Mouse (Mus musculus): ENCODE measurements around the gene Slc7a15. TPM values are rescaled to one million over a fixed set of nuclear protein-coding genes. Genes with fewer than 3 reads are reported as not detected.

Gene Slc7a15
- total and polyA plus RNA-seq, 3 experiments: not detected

- DNase-seq (ENCODE audit: low spot score): no peak
- Histone ChIP-seq H3K4me1 (ENCODE audit: insufficient read depth, low read depth, low read length) (no peaks in the 10 kb centered on the region), H3K36me3 (replicated peaks) (no peaks in the 10 kb centered on the region), H3K27me3 (ENCODE audit: insufficient read depth, low read length) (peaks cover 11% of the 10 kb centered on the region; the same call in 1 of the 2 replicates), H3K4me3 (ENCODE audit: low read depth, low read length) (no peak overlapping the region), H3K9me3 (replicated peaks) (no peaks in the 10 kb centered on the region)
- TF ChIP-seq TAL1 (conservative IDR thresholded peaks at IDR 0.05; ENCODE audit: low read depth, low read length): no peak
- no peak for TF ChIP-seq POLR2AphosphoS5 (IDR thresholded peaks at IDR 0.05; ENCODE audit: insufficient replicate concordance, low read depth, low read length)
- TF ChIP-seq CTCF (IDR thresholded peaks at IDR 0.05; ENCODE audit: low read depth, low read length): no peak
- ATAC-seq (ENCODE audit: extremely low read depth, insufficient number of reproducible peaks, low FRiP score, poor library complexity, severe bottlenecking): no peak
Observed at GRCm38 (mm10) chr12:8539471-8539870, 59.4 kb downstream of the Slc7a15 start.

GRCm38 (mm10) chr12:8537291-8537690, 61.6 kb downstream of the Slc7a15 start:
- Histone ChIP-seq H3K9me3 (replicated peaks) (no peaks in the 10 kb centered on the region), H3K27me3 (ENCODE audit: insufficient read depth, low read length) (peaks cover 11% of the 10 kb centered on the region; the same call in 1 of the 2 replicates), H3K4me3 (ENCODE audit: low read depth, low read length) (no peak overlapping the region), H3K36me3 (replicated peaks) (no peaks in the 10 kb centered on the region), H3K4me1 (ENCODE audit: insufficient read depth, low read depth, low read length) (no peaks in the 10 kb centered on the region)
- TF ChIP-seq GATA2 (IDR thresholded peaks at IDR 0.05; ENCODE audit: borderline replicate concordance, low read depth, low read length) (no peak), POLR2AphosphoS5 (IDR thresholded peaks at IDR 0.05; ENCODE audit: insufficient replicate concordance, low read depth, low read length) (no peak), TAL1 (conservative IDR thresholded peaks at IDR 0.05; ENCODE audit: low read depth, low read length) (no peak), CTCF (IDR thresholded peaks at IDR 0.05; ENCODE audit: low read depth, low read length) (no peak), GATA1 (IDR thresholded peaks at IDR 0.05; ENCODE audit: borderline replicate concordance, low read length) (no peak)
- DNase-seq (ENCODE audit: low spot score) (no peak), ATAC-seq (ENCODE audit: extremely low read depth, insufficient number of reproducible peaks, low FRiP score, poor library complexity, severe bottlenecking) (no peak)

- TF ChIP-seq POLR2AphosphoS5 (IDR thresholded peaks at IDR 0.05; ENCODE audit: insufficient replicate concordance, low read depth, low read length): no peak
- no peak for TF ChIP-seq TAL1 (conservative IDR thresholded peaks at IDR 0.05; ENCODE audit: low read depth, low read length)
- no peak for TF ChIP-seq GATA1 (IDR thresholded peaks at IDR 0.05; ENCODE audit: borderline replicate concordance, low read length)
- no peak for TF ChIP-seq GATA2 (IDR thresholded peaks at IDR 0.05; ENCODE audit: borderline replicate concordance, low read depth, low read length)
- no peak for TF ChIP-seq CTCF (IDR thresholded peaks at IDR 0.05; ENCODE audit: low read depth, low read length)
- no peaks in the 10 kb centered on the region for H3K36me3 ChIP-seq (replicated peaks)
- H3K9me3 ChIP-seq (replicated peaks): no peaks in the 10 kb centered on the region
- no peak overlapping the region for H3K4me3 ChIP-seq (ENCODE audit: low read depth, low read length)
- DNase-seq (ENCODE audit: low spot score) (no peak), ATAC-seq (ENCODE audit: extremely low read depth, insufficient number of reproducible peaks, low FRiP score, poor library complexity, severe bottlenecking) (no peak)
- H3K27me3 ChIP-seq (ENCODE audit: insufficient read depth, low read length): peaks cover 11% of the 10 kb centered on the region; the same call in 1 of the 2 replicates
- H3K4me1 ChIP-seq (ENCODE audit: insufficient read depth, low read depth, low read length): no peaks in the 10 kb centered on the region
Observed at GRCm38 (mm10) chr12:8536221-8536965, 62.5 kb downstream of the Slc7a15 start.

- no peaks in the 10 kb centered on the region for H3K36me3 ChIP-seq (replicated peaks)
- DNase-seq (ENCODE audit: low spot score): no peak
- no peak overlapping the region for H3K4me3 ChIP-seq (ENCODE audit: low read depth, low read length)
- no peaks in the 10 kb centered on the region for H3K4me1 ChIP-seq (ENCODE audit: insufficient read depth, low read depth, low read length)
- no peak for ATAC-seq (ENCODE audit: extremely low read depth, insufficient number of reproducible peaks, low FRiP score, poor library complexity, severe bottlenecking)
- H3K9me3 ChIP-seq (replicated peaks): no peaks in the 10 kb centered on the region
- TF ChIP-seq GATA1 (IDR thresholded peaks at IDR 0.05; ENCODE audit: borderline replicate concordance, low read length) (no peak), CTCF (IDR thresholded peaks at IDR 0.05; ENCODE audit: low read depth, low read length) (no peak), TAL1 (conservative IDR thresholded peaks at IDR 0.05; ENCODE audit: low read depth, low read length) (no peak), POLR2AphosphoS5 (IDR thresholded peaks at IDR 0.05; ENCODE audit: insufficient replicate concordance, low read depth, low read length) (no peak), GATA2 (IDR thresholded peaks at IDR 0.05; ENCODE audit: borderline replicate concordance, low read depth, low read length) (no peak)
- peaks cover 11% of the 10 kb centered on the region; the same call in 1 of the 2 replicates for H3K27me3 ChIP-seq (ENCODE audit: insufficient read depth, low read length)
Observed at GRCm38 (mm10) chr12:8535596-8535995, 63.3 kb downstream of the Slc7a15 start.

- no peaks in the 10 kb centered on the region for H3K36me3 ChIP-seq (replicated peaks)
- no peaks in the 10 kb centered on the region for H3K4me1 ChIP-seq (ENCODE audit: insufficient read depth, low read depth, low read length)
- H3K9me3 ChIP-seq (replicated peaks): no peaks in the 10 kb centered on the region
- ATAC-seq (ENCODE audit: extremely low read depth, insufficient number of reproducible peaks, low FRiP score, poor library complexity, severe bottlenecking) (no peak), DNase-seq (ENCODE audit: low spot score) (no peak)
- TF ChIP-seq GATA1 (IDR thresholded peaks at IDR 0.05; ENCODE audit: borderline replicate concordance, low read length) (no peak), POLR2AphosphoS5 (IDR thresholded peaks at IDR 0.05; ENCODE audit: insufficient replicate concordance, low read depth, low read length) (no peak), TAL1 (conservative IDR thresholded peaks at IDR 0.05; ENCODE audit: low read depth, low read length) (no peak), CTCF (IDR thresholded peaks at IDR 0.05; ENCODE audit: low read depth, low read length) (no peak), GATA2 (IDR thresholded peaks at IDR 0.05; ENCODE audit: borderline replicate concordance, low read depth, low read length) (no peak)
- H3K27me3 ChIP-seq (ENCODE audit: insufficient read depth, low read length): peaks cover 11% of the 10 kb centered on the region; the same call in 1 of the 2 replicates
- H3K4me3 ChIP-seq (ENCODE audit: low read depth, low read length): no peak overlapping the region
Observed at GRCm38 (mm10) chr12:8534915-8535314, 64.0 kb downstream of the Slc7a15 start.

GRCm38 (mm10) chr12:8527770-8528169, 71.1 kb downstream of the Slc7a15 start:
- H3K36me3 ChIP-seq (replicated peaks): no peaks in the 10 kb centered on the region
- H3K27me3 ChIP-seq (ENCODE audit: insufficient read depth, low read length): no peaks in the 10 kb centered on the region
- TF ChIP-seq POLR2AphosphoS5 (IDR thresholded peaks at IDR 0.05; ENCODE audit: insufficient replicate concordance, low read depth, low read length) (no peak), GATA1 (IDR thresholded peaks at IDR 0.05; ENCODE audit: borderline replicate concordance, low read length) (no peak), GATA2 (IDR thresholded peaks at IDR 0.05; ENCODE audit: borderline replicate concordance, low read depth, low read length) (no peak), TAL1 (conservative IDR thresholded peaks at IDR 0.05; ENCODE audit: low read depth, low read length) (no peak), CTCF (IDR thresholded peaks at IDR 0.05; ENCODE audit: low read depth, low read length) (no peak)
- ATAC-seq (ENCODE audit: extremely low read depth, insufficient number of reproducible peaks, low FRiP score, poor library complexity, severe bottlenecking) (no peak), DNase-seq (ENCODE audit: low spot score) (no peak)
- H3K9me3 ChIP-seq (replicated peaks): no peaks in the 10 kb centered on the region
- H3K4me1 ChIP-seq (ENCODE audit: insufficient read depth, low read depth, low read length): no peaks in the 10 kb centered on the region
- no peak overlapping the region for H3K4me3 ChIP-seq (ENCODE audit: low read depth, low read length)

Data from G1E (cell line).